Mouse (Mus musculus): ENCODE measurements around the gene Nkg7. TPM values are rescaled to one million over a fixed set of nuclear protein-coding genes. Genes with fewer than 3 reads are reported as not detected.
A peak's percentile ranks its signal among the peaks of the same experiment; 100 is the strongest.
"Not testable (repeated sequence)": the region's sequence is repeated elsewhere in the genome, so short reads cannot be mapped to it uniquely, and the experiment has no call there.

Gene Nkg7
- total RNA-seq (2015), result 41.6 and 53.1 TPM in 2 replicates
- total RNA-seq (2017), result 13.1 and 23.4 TPM in 2 replicates

DNA sequence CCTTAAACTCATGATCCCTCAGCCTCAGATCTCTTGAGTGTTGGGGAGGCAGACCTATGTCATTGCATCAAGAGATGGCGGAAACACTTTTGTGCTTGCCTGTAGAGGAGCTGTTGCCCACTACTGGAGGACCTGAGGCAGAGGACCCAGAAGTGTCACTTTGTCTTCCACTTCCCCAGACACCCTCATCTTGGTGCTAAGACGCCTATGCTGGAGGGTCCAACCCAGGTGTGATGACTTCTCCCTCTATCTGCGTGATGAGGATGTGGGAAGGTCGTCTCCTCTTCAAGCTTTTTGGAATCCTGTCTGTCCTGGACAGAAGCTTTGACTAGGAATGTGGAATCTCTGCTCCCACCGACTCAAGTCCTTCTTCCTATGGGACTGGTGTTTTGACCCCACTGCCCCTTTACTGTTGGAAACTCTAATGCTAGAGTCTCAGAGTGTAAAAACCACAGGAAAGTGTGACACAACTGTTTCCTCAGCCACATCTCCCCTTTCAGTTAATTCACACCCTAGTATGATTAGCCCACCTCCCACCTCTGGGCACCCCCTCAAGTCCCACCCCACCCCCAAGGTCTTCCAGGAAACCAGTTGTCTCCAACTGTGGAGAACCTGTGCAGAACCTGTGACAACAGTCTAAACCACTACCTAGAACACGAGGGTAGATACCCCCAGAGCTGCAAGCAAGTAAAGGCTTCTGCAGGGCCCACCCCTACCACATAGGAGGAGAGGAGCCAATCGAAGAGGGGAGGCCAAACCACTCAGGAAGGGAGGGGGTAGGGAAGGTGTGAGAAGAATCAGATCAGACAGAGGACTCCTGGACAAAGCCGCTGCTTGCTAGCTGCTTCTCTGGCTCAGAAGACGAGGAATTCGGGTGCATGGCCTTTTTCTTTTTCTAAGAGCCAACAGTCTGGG, at the start of gene Nkg7:
Nkg7 (plus strand) TSS at position 733 of the 915 bp plus-strand sequence.
- peak; percentile 43 for ATAC-seq (ENCODE audit: poor library complexity, severe bottlenecking)

DNA sequence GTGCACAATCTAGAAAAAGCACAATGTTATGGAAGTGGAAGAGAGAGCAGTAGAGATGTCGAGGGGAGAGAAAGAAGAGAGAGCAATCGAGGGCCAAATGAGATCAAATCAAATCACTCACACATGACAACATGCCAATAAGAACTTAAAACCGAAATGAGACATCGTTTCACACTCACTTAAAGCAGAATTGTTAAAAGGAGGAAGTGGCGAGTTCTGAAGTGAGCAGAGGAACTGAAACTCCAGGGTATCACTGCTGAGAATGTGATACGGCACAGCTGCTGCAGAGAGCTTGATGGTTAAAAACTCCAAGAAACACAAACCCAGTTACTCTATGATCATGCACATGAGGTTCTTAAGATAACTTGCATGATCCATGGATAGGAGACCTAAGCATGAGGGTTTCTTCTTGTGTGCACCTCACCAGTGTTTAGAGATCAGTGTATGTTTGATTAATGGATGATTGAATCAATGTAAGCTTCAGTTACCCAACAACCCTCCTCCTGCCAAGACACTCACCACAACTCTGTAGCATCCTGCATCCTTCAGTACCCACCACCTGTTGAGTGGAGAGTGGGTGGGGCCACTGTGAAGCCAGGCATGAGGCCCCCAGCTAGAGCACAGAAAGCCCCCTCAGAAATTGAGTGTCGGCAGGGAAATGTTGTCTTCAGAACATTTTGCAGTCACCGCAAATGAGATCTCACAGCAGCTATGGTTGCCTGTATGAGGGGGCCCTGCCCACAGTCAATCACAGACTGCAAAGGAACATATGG, 44.3 kb upstream of the Nkg7 start:
- peak; percentile 91 for ATAC-seq (ENCODE audit: poor library complexity, severe bottlenecking)

DNA sequence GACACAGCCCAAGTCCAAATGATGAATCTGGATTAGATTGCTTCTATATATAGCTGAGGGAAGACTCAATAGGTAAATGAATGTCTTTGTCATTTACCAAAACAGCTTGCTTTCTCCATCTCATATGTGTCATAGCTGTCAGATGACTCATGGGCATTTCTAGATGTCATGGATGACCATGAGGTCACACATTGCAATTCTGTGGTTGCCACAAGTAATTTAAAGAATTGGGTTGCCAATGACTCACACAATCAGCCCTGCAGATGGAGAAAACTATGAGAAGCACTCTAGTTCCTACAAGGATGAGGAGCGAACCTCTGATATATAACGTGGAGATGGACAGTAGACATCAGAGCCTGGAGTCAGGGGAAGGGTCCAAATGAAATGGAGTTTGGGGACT, 37.4 kb upstream of the Nkg7 start:
- ATAC-seq (ENCODE audit: poor library complexity, severe bottlenecking), result no peak

DNA sequence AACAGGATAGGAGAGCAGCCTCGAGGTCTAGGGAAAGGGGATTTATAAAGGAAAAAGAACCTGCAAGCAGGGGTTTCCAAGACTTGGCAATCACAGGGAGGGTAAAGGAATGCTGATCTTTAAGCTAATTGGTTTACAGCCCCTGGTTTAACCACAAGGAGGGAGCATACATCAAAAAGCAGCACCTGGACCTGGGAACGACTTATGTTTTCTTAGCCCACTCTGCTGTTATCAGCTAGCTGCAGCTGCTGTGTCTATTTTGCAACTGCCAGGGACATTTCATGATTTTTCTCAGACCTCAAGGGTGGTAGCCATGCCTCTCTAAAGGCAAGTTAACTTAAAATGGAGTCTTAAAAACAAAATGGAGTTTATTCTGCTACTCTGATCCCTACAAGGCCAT, 34.2 kb upstream of the Nkg7 start:
- no peak for ATAC-seq (ENCODE audit: poor library complexity, severe bottlenecking)

GRCm38 (mm10) chr7:43407573-43407972, 29.3 kb upstream of the Nkg7 start:
- peak; percentile 51; the same call in 1 of the 2 replicates for ATAC-seq (ENCODE audit: poor library complexity, severe bottlenecking)

DNA sequence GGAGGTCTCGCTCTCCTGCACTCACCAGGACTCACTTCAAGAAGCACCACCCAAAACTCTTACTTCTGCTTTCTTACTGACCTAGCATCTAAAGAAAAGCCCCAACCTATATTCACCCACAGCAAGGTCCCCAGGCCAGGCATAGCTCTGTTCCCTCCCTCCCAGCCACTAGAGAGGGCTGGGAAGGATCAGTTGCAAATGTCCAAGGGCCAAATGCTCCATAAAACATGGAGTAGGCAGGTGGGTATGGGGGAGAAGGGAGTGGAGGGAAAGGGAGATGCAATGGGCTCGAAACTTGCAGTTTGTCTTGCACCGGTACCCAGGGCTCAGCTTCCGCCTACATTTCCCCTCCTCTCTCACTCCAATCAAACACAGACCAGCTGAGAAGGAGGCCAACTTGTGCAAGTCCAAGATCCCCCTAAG, 28.7 kb upstream of the Nkg7 start, which contains the start of gene Siglecg:
Siglecg (plus strand) TSS at position 74 of the 423 bp plus-strand sequence.
- peak; percentile 90 for ATAC-seq (ENCODE audit: poor library complexity, severe bottlenecking)

DNA sequence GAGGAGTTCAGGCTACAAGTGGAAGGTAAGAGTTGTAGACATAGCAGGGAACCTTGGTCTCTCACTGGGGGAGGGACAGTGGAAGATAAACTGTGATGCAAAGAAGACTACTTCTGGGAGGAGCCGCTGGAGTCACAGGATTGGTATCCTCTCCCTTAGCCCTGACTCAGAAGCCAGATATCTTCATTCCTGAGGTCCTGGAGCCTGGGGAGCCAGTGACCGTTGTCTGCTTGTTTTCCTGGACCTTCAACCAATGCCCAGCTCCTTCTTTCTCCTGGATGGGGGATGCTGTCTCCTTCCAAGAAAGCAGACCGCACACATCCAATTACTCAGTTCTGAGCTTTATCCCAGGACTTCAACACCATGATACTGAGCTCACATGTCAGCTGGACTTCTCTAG, 27.8 kb upstream of the Nkg7 start:
- no peak for ATAC-seq (ENCODE audit: poor library complexity, severe bottlenecking)

GRCm38 (mm10) chr7:43411724-43412123, 25.1 kb upstream of the Nkg7 start:
- ATAC-seq (ENCODE audit: poor library complexity, severe bottlenecking), result not testable (repeated sequence)

DNA sequence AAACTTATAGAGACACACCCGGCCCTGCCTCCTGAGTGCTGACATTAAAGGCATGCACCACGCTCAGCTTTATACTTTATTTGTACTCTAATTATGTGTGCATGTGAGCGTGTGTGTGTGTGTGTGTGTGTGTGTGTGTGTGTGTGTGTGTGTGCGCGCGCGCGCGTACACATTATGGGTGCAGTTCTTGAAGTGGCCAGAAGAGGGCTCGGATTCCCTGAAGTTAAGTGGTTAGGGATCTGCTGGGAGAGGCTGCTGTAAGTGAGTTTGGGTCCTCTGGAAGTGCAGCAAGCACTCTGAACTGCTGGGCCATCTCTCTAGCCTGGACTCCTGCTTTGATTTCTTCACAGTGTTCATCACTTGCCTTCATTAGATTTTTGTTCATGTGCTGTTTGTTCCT, 19.6 kb upstream of the Nkg7 start:
- no peak for ATAC-seq (ENCODE audit: poor library complexity, severe bottlenecking)

DNA sequence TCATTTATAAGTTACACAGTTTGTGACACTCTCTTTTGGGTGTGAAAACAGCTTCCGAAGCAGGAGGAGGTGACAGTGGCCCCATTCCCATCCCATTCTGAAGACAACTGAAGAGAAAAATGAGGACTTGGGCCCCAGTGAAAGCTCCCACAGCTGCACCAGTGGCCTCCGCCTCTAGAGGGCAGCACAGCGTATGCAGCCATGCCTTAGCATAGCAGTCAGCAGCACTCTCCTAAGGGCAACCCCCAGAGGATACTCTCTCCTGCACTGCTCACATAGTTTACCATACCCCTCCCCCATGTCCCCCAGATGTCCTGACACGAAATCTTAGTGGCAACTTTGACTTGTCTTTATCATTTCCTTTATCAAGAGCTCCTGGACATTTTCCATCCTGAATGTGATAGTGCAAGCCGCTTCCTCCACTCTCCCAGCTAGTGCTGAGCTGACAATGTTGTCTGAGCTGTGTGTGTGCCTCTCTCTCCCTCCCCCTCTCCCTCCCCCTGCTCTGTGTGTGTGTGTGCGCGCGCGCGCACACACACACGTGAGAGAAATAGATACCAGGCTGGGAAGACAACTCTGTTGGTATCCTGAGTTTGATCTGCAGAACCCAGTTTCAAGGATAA, 13.8 kb upstream of the Nkg7 start:
- ATAC-seq (ENCODE audit: poor library complexity, severe bottlenecking), result peak; percentile 99

DNA sequence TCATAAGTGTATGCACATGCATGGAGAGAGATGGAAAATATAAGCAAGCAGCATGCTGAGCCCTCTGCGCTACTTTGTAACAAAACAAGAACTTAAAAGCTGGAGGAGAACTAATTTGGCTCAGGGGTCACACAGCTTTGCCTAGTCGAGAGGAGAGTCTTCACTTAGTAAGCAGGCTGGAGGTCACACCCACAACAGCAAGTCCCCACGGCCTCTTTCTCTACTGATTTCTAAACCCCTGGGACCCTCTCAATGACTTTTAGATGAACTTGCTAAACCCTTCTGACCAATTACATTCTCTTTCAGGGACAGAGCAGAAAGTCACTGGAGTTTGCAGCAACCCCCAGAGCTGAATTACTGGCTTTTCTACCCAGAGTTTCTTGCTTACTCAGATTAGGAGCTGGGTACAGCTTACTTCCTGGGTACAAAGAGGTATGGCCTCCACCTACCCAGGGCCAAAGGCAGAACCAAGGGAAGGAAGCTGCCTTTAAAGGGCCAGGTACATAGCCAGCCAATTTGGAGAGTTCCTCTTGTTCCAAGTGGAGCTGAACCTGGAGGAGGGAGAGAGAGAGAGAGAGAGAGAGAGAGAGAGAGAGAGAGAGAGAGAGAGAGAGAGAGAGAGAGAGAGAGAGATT, 12.8 kb upstream of the Nkg7 start:
- ATAC-seq (ENCODE audit: poor library complexity, severe bottlenecking), result no peak

DNA sequence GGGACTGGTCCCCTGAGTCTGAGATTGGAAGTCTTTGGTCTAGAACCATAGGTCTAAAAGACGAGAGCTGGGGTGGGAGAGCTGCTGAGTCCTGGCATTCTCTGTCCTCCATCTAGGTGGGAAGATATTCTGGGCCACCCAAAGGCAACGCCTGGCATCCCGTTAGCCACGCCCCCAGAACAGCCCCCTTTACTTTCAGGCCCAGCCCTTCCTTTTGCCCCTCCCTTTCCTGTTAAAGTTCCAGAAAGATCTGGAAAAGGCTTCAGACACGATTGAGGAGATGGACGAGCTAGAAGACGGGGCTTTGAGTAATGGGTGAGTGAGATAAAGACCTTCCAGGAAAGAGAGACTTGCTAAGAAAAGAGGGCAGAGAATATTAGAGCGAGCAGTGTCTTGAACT, 9.5 kb upstream of the Nkg7 start, which contains the start of gene Lim2:
Lim2 (plus strand) TSS at position 265 of the 400 bp plus-strand sequence.
- ATAC-seq (ENCODE audit: poor library complexity, severe bottlenecking), result no peak

GRCm38 (mm10) chr7:43429500-43429899, 7.4 kb upstream of the Nkg7 start:
- ATAC-seq (ENCODE audit: poor library complexity, severe bottlenecking), result no peak

DNA sequence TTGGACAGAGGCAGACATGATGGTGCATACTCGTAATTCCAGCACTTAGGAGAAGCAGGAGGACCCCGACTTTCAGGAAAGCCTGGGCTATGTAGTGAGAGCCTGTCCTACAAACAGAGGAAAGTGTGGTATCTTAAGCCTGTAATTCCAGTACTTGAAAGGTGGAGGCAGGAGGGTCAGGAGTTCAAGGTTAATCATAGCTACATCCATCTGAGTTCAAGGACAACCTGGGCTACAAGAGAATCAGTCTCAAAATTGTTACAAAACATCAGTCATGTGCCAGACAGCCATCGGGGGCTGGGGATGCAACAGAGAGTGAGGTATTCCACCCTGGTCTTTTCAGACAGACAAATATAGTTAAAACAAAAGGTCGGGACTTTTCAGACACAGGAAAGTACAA, 4.0 kb upstream of the Nkg7 start:
- ATAC-seq (ENCODE audit: poor library complexity, severe bottlenecking), result no peak

DNA sequence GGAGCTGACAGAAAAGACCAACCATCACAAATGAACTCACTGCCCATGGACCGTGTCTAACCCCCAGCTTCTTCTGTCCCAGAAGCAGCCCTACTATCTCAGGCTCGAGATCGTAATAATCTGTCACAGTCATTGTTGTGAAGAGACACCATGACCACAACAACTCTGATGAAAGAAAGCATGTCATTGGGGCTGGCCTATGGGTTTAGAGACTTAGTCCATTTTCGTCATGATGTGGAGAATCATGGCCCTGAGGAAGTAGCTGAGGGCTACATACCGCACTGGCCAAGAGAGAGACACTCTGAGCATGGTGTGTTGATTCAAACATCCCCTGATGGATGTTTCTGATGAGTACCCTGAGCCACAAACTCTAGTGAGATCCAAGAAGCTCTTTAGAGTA, 2.2 kb upstream of the Nkg7 start:
- 0 out of 2 replicates have a peak, but pooled peaks have one; percentile 3 for ATAC-seq (ENCODE audit: poor library complexity, severe bottlenecking)

DNA sequence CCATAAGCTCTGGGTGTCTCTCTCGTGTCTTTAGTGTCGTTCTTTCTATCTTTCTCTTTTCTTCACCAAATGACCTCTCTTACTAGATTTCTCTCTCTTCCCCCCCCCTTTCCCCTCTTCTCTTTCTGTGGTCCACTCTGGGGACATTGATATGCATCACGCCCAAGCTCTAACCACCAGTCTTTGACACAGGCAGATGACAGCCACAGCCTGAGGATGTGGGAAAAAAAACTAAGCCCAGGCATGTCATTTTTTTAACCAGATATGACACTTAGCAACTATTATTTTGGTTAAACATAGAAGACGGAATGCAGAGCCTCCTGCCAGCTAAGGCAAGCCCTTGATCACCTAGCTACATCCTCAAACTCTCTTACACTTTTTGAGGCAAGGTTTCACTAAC, 1.7 kb downstream of the Nkg7 start:
- ATAC-seq (ENCODE audit: poor library complexity, severe bottlenecking), result peak; percentile 21

- no peak for ATAC-seq (ENCODE audit: poor library complexity, severe bottlenecking)
Observed at GRCm38 (mm10) chr7:43440482-43440881, 3.6 kb downstream of the Nkg7 start, which contains the start of gene Cldnd2. TSS of gene Cldnd2 (plus strand) at chr7:43440782.

GRCm38 (mm10) chr7:43441071-43441470, 4.2 kb downstream of the Nkg7 start:
- no peak for ATAC-seq (ENCODE audit: poor library complexity, severe bottlenecking)

GRCm38 (mm10) chr7:43442684-43443083, 5.8 kb downstream of the Nkg7 start:
- no peak for ATAC-seq (ENCODE audit: poor library complexity, severe bottlenecking)

DNA sequence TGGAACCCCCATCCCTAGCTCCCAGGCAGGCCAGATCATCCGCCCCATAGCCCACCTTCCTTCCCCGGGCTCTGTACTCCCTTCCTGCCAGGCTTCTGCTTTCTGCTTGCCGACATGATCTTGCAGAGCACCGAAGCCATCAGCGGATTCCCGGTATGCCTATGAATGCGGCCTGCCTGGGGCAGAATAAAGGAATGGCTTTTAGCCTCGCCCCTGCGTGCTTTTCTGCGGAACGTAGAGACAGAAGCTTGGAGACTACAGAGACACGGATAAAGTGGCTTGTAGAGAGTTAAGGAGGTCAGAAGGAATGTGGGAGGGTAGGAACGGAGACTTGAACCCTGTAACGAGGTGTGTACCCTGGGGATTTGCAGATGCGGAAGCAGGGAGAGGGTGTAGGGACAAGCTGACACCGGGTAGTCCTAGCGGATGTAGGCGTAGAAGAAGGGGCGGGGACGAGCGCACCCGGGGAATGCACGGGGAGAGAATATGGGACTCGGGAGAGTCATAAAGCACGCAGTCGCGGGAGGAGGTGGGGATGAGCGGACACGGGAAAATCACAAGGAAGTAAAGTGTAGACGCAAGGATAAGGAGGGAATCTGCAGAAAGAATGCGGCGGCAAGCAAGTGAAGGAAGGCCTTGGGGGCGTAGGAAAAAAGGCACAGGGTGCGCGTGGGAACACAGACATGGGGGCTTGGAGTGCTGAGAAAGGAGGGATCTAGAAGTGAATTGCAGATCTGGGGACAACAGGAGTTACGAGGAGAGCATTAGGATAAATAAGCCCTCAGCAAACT, 6.4 kb downstream of the Nkg7 start:
- ATAC-seq (ENCODE audit: poor library complexity, severe bottlenecking), result peak; percentile 77
